Comparison of ENCODE assay signal across 9 mouse cellular contexts in the genomic region with DNA sequence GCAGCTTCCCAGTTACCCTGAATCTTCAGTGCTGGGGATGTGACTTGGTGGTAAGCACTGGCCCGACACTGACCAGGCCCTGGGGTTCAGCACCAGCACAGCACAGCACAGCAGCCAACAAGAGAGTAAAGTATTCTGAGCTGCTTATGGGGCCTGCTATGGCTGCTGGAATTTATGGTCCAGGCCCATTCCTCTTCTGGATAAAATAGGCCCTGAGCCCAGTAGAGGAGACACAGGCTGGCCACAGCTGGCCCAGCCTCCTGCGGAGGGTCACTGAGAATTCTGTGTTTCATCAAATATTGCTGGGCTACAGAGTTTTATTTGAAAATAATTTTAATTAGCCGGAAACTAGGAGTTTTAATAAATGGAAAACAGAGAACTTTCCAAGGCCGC. TPM values are rescaled to one million over a fixed set of nuclear protein-coding genes. Genes with fewer than 3 reads are reported as not detected.
A peak's percentile ranks its signal among the peaks of the same experiment; 100 is the strongest.
DNase-seq lines count a peak whose midpoint lies in the region; ATAC-seq and TF ChIP-seq lines count a peak whose summit lies in the region.
"Had no signal": no experiment of that assay in that cellular context is flagged by ENCODE, and none has a peak within 500 bp of the region (broad histone marks: within the 10 kb centered on the region; RNA-seq: fewer than 3 reads in every experiment).

No protein-coding gene starts in this region.

- no peak for ATAC-seq in stomach, postnatal 0 days (ENCODE audit: low FRiP score, low TSS enrichment)
- no peak for ATAC-seq in forebrain, postnatal 0 days

- no peaks in the 10 kb centered on the region for H3K27me3 ChIP-seq in stomach, postnatal 0 days (ENCODE audit: control insufficient read depth, insufficient read depth, low read length)
- no peaks in the 10 kb centered on the region for H3K27me3 ChIP-seq in forebrain, postnatal 0 days (ENCODE audit: insufficient read depth, low read length)
- H3K27me3 ChIP-seq: neural tube, embryonic 12.5 days had no signal

- no peak overlapping the region for H3K4me3 ChIP-seq in stomach, postnatal 0 days (ENCODE audit: low read depth, low read length)
- no peak overlapping the region for H3K4me3 ChIP-seq in forebrain, postnatal 0 days (ENCODE audit: low read depth, low read length)
- H3K4me3 ChIP-seq: neural tube, embryonic 12.5 days had no signal

- no peak for TF ChIP-seq CTCF in stomach, postnatal 0 days (IDR thresholded peaks at IDR 0.05; ENCODE audit: low read depth)
- no peak for TF ChIP-seq CTCF in forebrain, postnatal 0 days (IDR thresholded peaks at IDR 0.05; ENCODE audit: low read depth)

- H3K4me1 ChIP-seq in stomach, postnatal 0 days (replicated peaks; ENCODE audit: control insufficient read depth, insufficient read depth), result peaks cover 8% of the 10 kb centered on the region; the same call in 1 of the 2 replicates
- H3K4me1 ChIP-seq in forebrain, postnatal 0 days (ENCODE audit: insufficient read depth), result no peaks in the 10 kb centered on the region

- H3K4me2 ChIP-seq in stomach, postnatal 0 days (replicated peaks; ENCODE audit: low read depth), result no peak overlapping the region
- H3K4me2 ChIP-seq in forebrain, postnatal 0 days (ENCODE audit: low read depth), result no peak overlapping the region
- H3K4me2 ChIP-seq: neural tube, embryonic 12.5 days had no signal

- no peaks in the 10 kb centered on the region for H3K36me3 ChIP-seq in stomach, postnatal 0 days (ENCODE audit: control insufficient read depth, insufficient read depth, low read length)
- no peaks in the 10 kb centered on the region for H3K36me3 ChIP-seq in forebrain, postnatal 0 days (ENCODE audit: insufficient read depth)
- H3K36me3 ChIP-seq: neural tube, embryonic 12.5 days had no signal

- peak; percentile 25 to 47 for DNase-seq in heart, adult 9 months (ENCODE audit: low spot score in 2 of 2)
- no peak for DNase-seq in heart, adult 18-20 months
- DNase-seq in thymus, postnatal 0 days (ENCODE audit: low spot score), result peak; percentile 3
- DNase-seq in thymus, postnatal 25 days, result no peak
- DNase-seq in kidney, postnatal 14 days, result peak; percentile 66
- no peak for DNase-seq in stomach, postnatal 0 days (ENCODE audit: low spot score)
- no peak for DNase-seq in ovary, adult 18-20 months (ENCODE audit: low spot score)
- DNase-seq in forebrain, postnatal 0 days, result no peak

- 57% methylated on average over 4 of the region's 4 CpGs for WGBS in stomach, postnatal 0 days
- WGBS in forebrain, postnatal 0 days, result 91% methylated on average over 4 of the region's 4 CpGs

- no peaks in the 10 kb centered on the region for H3K9me3 ChIP-seq in stomach, postnatal 0 days (ENCODE audit: control insufficient read depth, low read length)
- no peaks in the 10 kb centered on the region for H3K9me3 ChIP-seq in forebrain, postnatal 0 days (ENCODE audit: low read length)

- peak overlapping the region; percentile 63; the same call in 1 of the 2 replicates for H3K27ac ChIP-seq in stomach, postnatal 0 days (replicated peaks)
- H3K27ac ChIP-seq in forebrain, postnatal 0 days (ENCODE audit: low read depth, low read length), result no peak overlapping the region
- H3K27ac ChIP-seq: neural tube, embryonic 12.5 days had no signal

- H3K9ac ChIP-seq in stomach, postnatal 0 days (ENCODE audit: low read length), result peak overlapping the region; percentile 41; the same call in 1 of the 2 replicates
- no peak overlapping the region for H3K9ac ChIP-seq in forebrain, postnatal 0 days
- H3K9ac ChIP-seq: neural tube, embryonic 12.5 days had no signal

- no peak for TF ChIP-seq EP300 in stomach, postnatal 0 days (optimal IDR thresholded peaks at IDR 0.05)

RNA-seq across cellular contexts. Expression of a gene that starts 7.8 kb away (rescaled TPM):
- 10 to 100 TPM; 18.7 to 22.8 TPM for total RNA-seq in heart, adult 18-20 months (2021)
- polyA plus RNA-seq in thymus, postnatal 0 days (2015; fragmentation: Nextera tagmentation; extraction: Ambion mirVana), result 28.4 and 35.1 TPM in 2 replicates
- 17.5 and 18.3 TPM in 2 replicates for polyA plus RNA-seq in stomach, postnatal 0 days (2015; fragmentation: Nextera tagmentation; extraction: Ambion mirVana)
- 7.5 and 9.6 TPM in 2 replicates for total RNA-seq in forebrain, postnatal 0 days (2014; rRNA removed)
- 3.8 and 5.1 TPM in 2 replicates for polyA plus RNA-seq in forebrain, postnatal 0 days (2015; fragmentation: Nextera tagmentation; extraction: Ambion mirVana)

Comparison
In these comparisons a context has a peak if more than half of its experiments do, and no peak if none do; other contexts are left out.
1. DNase-seq: peak in heart, adult 9 months (2 of 2), thymus, postnatal 0 days (single experiment) and kidney, postnatal 14 days (single experiment); none in heart, adult 18-20 months (0 of 2), thymus, postnatal 25 days (single experiment), stomach, postnatal 0 days (single experiment), ovary, adult 18-20 months (single experiment) and forebrain, postnatal 0 days (single experiment).